Mouse (Mus musculus) MEL (cell line): Measurements from ENCODE around the gene Ifitm6. TPM values are rescaled to one million over a fixed set of nuclear protein-coding genes. Genes with fewer than 3 reads are reported as not detected.

Experiments
- DNase-seq: peaks from one replicate; pipeline ENCODE4 v3.0.0; 2011; ENCODE audit warnings: low read depth, low spot score
- H3K27ac ChIP-seq: 2 replicates; pipeline ENCODE4 v1.5.1; 2012; ENCODE audit warnings: low read depth, mild to moderate bottlenecking, control low read depth, low read length, moderate library complexity; ENCODE audit not compliant: control insufficient read depth
- H3K27me3 ChIP-seq, 2 experiments: fragments of 150-350 bp in 1 of 2; sonication (generic) in 1 of 2; 2 replicates each; pipeline ENCODE4 v1.6.1; 2012; ENCODE audit warnings: low read length in 2 of 2, mild to moderate bottlenecking in 2 of 2, improper control_type of control experiment in 1 of 2, moderate library complexity in 1 of 2; ENCODE audit not compliant: insufficient read depth in 2 of 2, control insufficient read depth in 1 of 2
- H3K36me3 ChIP-seq, 2 experiments: 2 replicates each; pipeline ENCODE4 v1.6.1; 2012 to 2014; ENCODE audit warnings: low read length in 2 of 2, improper control_type of control experiment in 1 of 2, inconsistent platforms in 1 of 2, mild to moderate bottlenecking in 1 of 2; ENCODE audit not compliant: insufficient read depth in 2 of 2, control insufficient read depth in 1 of 2
- H3K4me1 ChIP-seq, 2 experiments: fragments of 150-350 bp in 1 of 2; sonication (generic) in 1 of 2; 2 replicates each; pipeline ENCODE4 v1.6.1; 2012; ENCODE audit warnings: low read length in 2 of 2, improper control_type of control experiment in 1 of 2, mild to moderate bottlenecking in 1 of 2; ENCODE audit not compliant: insufficient read depth in 2 of 2, control insufficient read depth in 1 of 2
- H3K4me3 ChIP-seq, 2 experiments: fragments of 150-350 bp in 1 of 2; sonication (generic) in 1 of 2; 2 replicates each; pipeline ENCODE4 v1.5.1; 2012; ENCODE audit warnings: low read depth in 2 of 2, low read length in 2 of 2, mild to moderate bottlenecking in 2 of 2, moderate library complexity in 2 of 2, control low read depth in 1 of 2, improper control_type of control experiment in 1 of 2; ENCODE audit not compliant: control insufficient read depth in 1 of 2, insufficient read depth in 1 of 2
- H3K79me2 ChIP-seq: 2 replicates; pipeline ENCODE4 v1.6.1; 2012; ENCODE audit warnings: mild to moderate bottlenecking, low read length, moderate library complexity; ENCODE audit not compliant: control insufficient read depth, poor library complexity, insufficient read depth
- H3K9ac ChIP-seq: 2 replicates; pipeline ENCODE4 v1.6.1; 2012; ENCODE audit warnings: low read depth, mild to moderate bottlenecking, control low read depth, low read length, moderate library complexity; ENCODE audit not compliant: control insufficient read depth, poor library complexity, severe bottlenecking
- H3K9me3 ChIP-seq: fragments of 150-350 bp; sonication (generic); replicated peaks from 2 replicates; pipeline ENCODE4 v1.6.1; 2012; ENCODE audit warnings: mild to moderate bottlenecking, low read length, improper control_type of control experiment, moderate library complexity; ENCODE audit not compliant: insufficient read depth
- BHLHE40 ChIP-seq: IDR thresholded peaks from 2 replicates; pipeline ENCODE4 v1.6.1; 2012; ENCODE audit warnings: low read depth, mild to moderate bottlenecking, inconsistent platforms, low read length, improper control_type of control experiment, borderline replicate concordance
- CHD1 ChIP-seq: IDR thresholded peaks from 2 replicates; pipeline ENCODE4 v1.6.1; 2012; ENCODE audit warnings: low read depth, mild to moderate bottlenecking, inconsistent platforms, low read length, improper control_type of control experiment
- CTCF ChIP-seq, 3 experiments: IDR thresholded peaks in 2 of 3; conservative IDR thresholded peaks in 1 of 3; 2 replicates each; pipeline ENCODE4 v1.5.1; 2011 to 2012; ENCODE audit warnings: low read length in 3 of 3, low read depth in 2 of 3, mild to moderate bottlenecking in 2 of 3, improper control_type of control experiment in 1 of 3, inconsistent platforms in 1 of 3, mixed read lengths in 1 of 3, moderate library complexity in 1 of 3; ENCODE audit not compliant: control insufficient read depth in 1 of 3, insufficient read depth in 1 of 3, poor library complexity in 1 of 3, severe bottlenecking in 1 of 3
- E2F4 ChIP-seq: IDR thresholded peaks from 2 replicates; pipeline ENCODE4 v1.6.1; 2011; ENCODE audit warnings: low read depth, low read length, improper control_type of control experiment, borderline replicate concordance
- ELF1 ChIP-seq: IDR thresholded peaks from 2 replicates; pipeline ENCODE4 v1.6.1; 2014; ENCODE audit warnings: low read depth, mild to moderate bottlenecking, inconsistent platforms, low read length, improper control_type of control experiment, moderate library complexity
- EP300 ChIP-seq, 2 experiments: IDR thresholded peaks; 2 replicates each; pipeline ENCODE4 v1.6.1; 2011; ENCODE audit warnings: improper control_type of control experiment in 2 of 2, low read length in 2 of 2, low read depth in 1 of 2, mild to moderate bottlenecking in 1 of 2
- ETS1 ChIP-seq: IDR thresholded peaks from 2 replicates; pipeline ENCODE4 v1.6.1; 2012; ENCODE audit warnings: low read depth, mild to moderate bottlenecking, inconsistent platforms, low read length, improper control_type of control experiment, moderate library complexity
- GABPA ChIP-seq: IDR thresholded peaks from 2 replicates; pipeline ENCODE4 v1.6.1; 2012; ENCODE audit warnings: low read depth, mild to moderate bottlenecking, inconsistent platforms, low read length, improper control_type of control experiment, moderate library complexity
- GATA1 ChIP-seq: IDR thresholded peaks from 2 replicates; pipeline ENCODE4 v1.6.1; 2011; ENCODE audit warnings: low read depth, low read length, improper control_type of control experiment
- HCFC1 ChIP-seq: IDR thresholded peaks from 2 replicates; pipeline ENCODE4 v1.6.1; 2012; ENCODE audit warnings: low read depth, mild to moderate bottlenecking, inconsistent platforms, low read length, improper control_type of control experiment, moderate library complexity
- JUND ChIP-seq: IDR thresholded peaks from 2 replicates; pipeline ENCODE4 v1.6.1; 2011; ENCODE audit warnings: low read depth, mild to moderate bottlenecking, improper control_type of control experiment, low read length
- MAFK ChIP-seq: IDR thresholded peaks from 2 replicates; pipeline ENCODE4 v1.6.1; 2011; ENCODE audit warnings: low read depth, mild to moderate bottlenecking, low read length, improper control_type of control experiment, borderline replicate concordance
- MAZ ChIP-seq: IDR thresholded peaks from 2 replicates; pipeline ENCODE4 v1.6.1; 2012; ENCODE audit warnings: low read depth, mild to moderate bottlenecking, inconsistent platforms, low read length, improper control_type of control experiment
- MXI1 ChIP-seq: IDR thresholded peaks from 2 replicates; pipeline ENCODE4 v1.6.1; 2011; ENCODE audit warnings: mild to moderate bottlenecking, low read depth, low read length, improper control_type of control experiment
- MYB ChIP-seq: IDR thresholded peaks from 2 replicates; pipeline ENCODE4 v1.6.1; 2011; ENCODE audit warnings: mild to moderate bottlenecking, low read depth, low read length, improper control_type of control experiment
- MYC ChIP-seq: IDR thresholded peaks from 2 replicates; pipeline ENCODE4 v1.6.1; 2011; ENCODE audit warnings: low read depth, mild to moderate bottlenecking, low read length, improper control_type of control experiment, moderate library complexity
- NELFE ChIP-seq: IDR thresholded peaks from 2 replicates; pipeline ENCODE4 v1.6.1; 2011; ENCODE audit warnings: low read depth, low read length, improper control_type of control experiment
- NRF1 ChIP-seq: IDR thresholded peaks from 2 replicates; pipeline ENCODE4 v1.6.1; 2014; ENCODE audit warnings: low read depth, mild to moderate bottlenecking, inconsistent platforms, low read length, improper control_type of control experiment, moderate library complexity; ENCODE audit not compliant: poor library complexity, insufficient read depth, severe bottlenecking
- POLR2A ChIP-seq, 2 experiments: IDR thresholded peaks; 2 replicates each; pipeline ENCODE4 v1.6.1; 2011 to 2012; ENCODE audit warnings: low read length in 2 of 2, mild to moderate bottlenecking in 2 of 2, control low read depth in 1 of 2, improper control_type of control experiment in 1 of 2, low read depth in 1 of 2, moderate library complexity in 1 of 2; ENCODE audit not compliant: control insufficient read depth in 1 of 2, insufficient read depth in 1 of 2, poor library complexity in 1 of 2
- POLR2AphosphoS2 ChIP-seq: IDR thresholded peaks from 2 replicates; pipeline ENCODE4 v1.6.1; 2011; ENCODE audit warnings: low read length, improper control_type of control experiment
- RAD21 ChIP-seq: IDR thresholded peaks from 2 replicates; pipeline ENCODE4 v1.6.1; 2011; ENCODE audit warnings: mild to moderate bottlenecking, low read depth, low read length, improper control_type of control experiment
- RCOR1 ChIP-seq: IDR thresholded peaks from 2 replicates; pipeline ENCODE4 v1.6.1; 2012; ENCODE audit warnings: low read depth, mild to moderate bottlenecking, inconsistent platforms, low read length, improper control_type of control experiment
- SIN3A ChIP-seq: IDR thresholded peaks from 2 replicates; pipeline ENCODE4 v1.6.1; 2012; ENCODE audit warnings: low read length, improper control_type of control experiment, inconsistent platforms
- SMC3 ChIP-seq: IDR thresholded peaks from 2 replicates; pipeline ENCODE4 v1.6.1; 2011; ENCODE audit warnings: low read depth, low read length, improper control_type of control experiment
- TAL1 ChIP-seq: IDR thresholded peaks from 2 replicates; pipeline ENCODE4 v1.6.1; 2012; ENCODE audit warnings: mild to moderate bottlenecking, inconsistent platforms, low read length, moderate library complexity, mixed read lengths
- TBP ChIP-seq: IDR thresholded peaks from 2 replicates; pipeline ENCODE4 v1.8.0; 2011; ENCODE audit warnings: low read depth, low read length, improper control_type of control experiment
- TCF12 ChIP-seq: IDR thresholded peaks from 2 replicates; pipeline ENCODE4 v1.6.1; 2014; ENCODE audit warnings: low read depth, mild to moderate bottlenecking, inconsistent platforms, low read length, improper control_type of control experiment, moderate library complexity
- UBTF ChIP-seq: IDR thresholded peaks from 2 replicates; pipeline ENCODE4 v1.6.1; 2012; ENCODE audit warnings: low read depth, mild to moderate bottlenecking, inconsistent platforms, low read length, improper control_type of control experiment, moderate library complexity, borderline replicate concordance; ENCODE audit not compliant: insufficient read depth
- ZC3H11A ChIP-seq: IDR thresholded peaks from 2 replicates; pipeline ENCODE4 v1.6.1; 2012; ENCODE audit warnings: low read depth, mild to moderate bottlenecking, inconsistent platforms, low read length, improper control_type of control experiment
- ZMIZ1 ChIP-seq: IDR thresholded peaks from 2 replicates; pipeline ENCODE4 v1.6.1; 2012; ENCODE audit warnings: low read depth, mild to moderate bottlenecking, inconsistent platforms, low read length, improper control_type of control experiment, moderate library complexity
- ZNF384 ChIP-seq: IDR thresholded peaks from 2 replicates; pipeline ENCODE4 v1.6.1; 2012; ENCODE audit warnings: low read depth, mild to moderate bottlenecking, inconsistent platforms, low read length, improper control_type of control experiment
- polyA plus RNA-seq, 2 experiments: library from polyadenylated mRNA; stranded (reverse) in 1 of 2; unstranded in 1 of 2; fragments of >175 nt in 1 of 2; fragments of >200 nt in 1 of 2; gene quantifications; 2 replicates each; pipeline versions ENCODE4 v1.2.1 to v1.2.4; 2012; ENCODE audit warnings: low replicate concordance in 2 of 2, low read depth in 1 of 2; ENCODE audit not compliant: insufficient read length in 2 of 2, insufficient read depth in 1 of 2, missing spikeins in 1 of 2
- total RNA-seq: library from RNA; depleted of rRNA; stranded (reverse); fragments of 300-350 nt; gene quantifications from 2 replicates; pipeline ENCODE4 v1.2.3, GENCODE M21; 2012

The Ifitm6 gene
- total and polyA plus RNA-seq, 3 experiments: not detected

DNA sequence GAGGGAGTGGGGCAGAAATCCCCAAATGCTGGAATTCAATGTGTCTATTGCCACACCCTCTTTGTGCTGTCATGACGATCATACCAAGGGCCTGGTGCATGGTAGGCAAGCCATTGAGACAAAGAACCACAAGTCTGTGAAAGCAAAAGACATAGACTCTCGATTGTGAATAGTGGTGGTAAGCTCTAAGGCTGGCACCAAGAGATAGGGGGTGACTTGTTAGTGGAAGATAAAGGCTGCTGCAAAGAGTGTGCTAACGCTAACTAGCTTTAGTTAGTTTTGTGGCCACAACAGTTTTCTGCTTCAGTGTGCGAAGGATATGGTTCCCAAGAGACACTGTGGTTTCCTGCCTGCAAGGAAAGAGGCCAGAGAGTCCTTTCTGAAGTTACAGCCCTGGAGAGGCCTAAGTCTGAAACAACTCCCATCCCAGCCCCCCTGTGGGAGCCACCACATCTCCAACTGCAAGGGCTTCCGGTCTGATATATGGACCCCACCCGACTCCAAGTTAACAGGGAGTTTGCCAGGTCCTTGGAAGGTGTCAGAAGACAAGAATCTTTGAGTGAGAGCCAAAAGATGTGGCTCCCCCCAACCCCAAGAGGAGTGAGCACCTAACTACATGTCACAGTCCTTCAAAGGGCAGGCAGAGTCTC lies 29.3 kb upstream of the Ifitm6 start:
- DNase-seq: peak; percentile 83
- Histone ChIP-seq H3K27ac (peak overlapping the region; percentile 81), H3K4me3 (peak overlapping the region; percentile 45 to 49), H3K9me3 (no peaks in the 10 kb centered on the region), H3K36me3 (peaks cover 0 to 6% of the 10 kb centered on the region in 2 experiments; a peak in 2 of 4 replicates), H3K4me1 (peaks cover 2 to 21% of the 10 kb centered on the region in 2 experiments), H3K27me3 (no peaks in the 10 kb centered on the region), H3K9ac (peak overlapping the region; percentile 50), H3K79me2 (no peaks in the 10 kb centered on the region)
- TF ChIP-seq ZC3H11A (peak; percentile 11), CHD1 (no peak), GATA1 (peak; percentile 77), POLR2A (IDR thresholded peaks at IDR 0.05; ENCODE audit: control insufficient read depth in 1 of 2, insufficient read depth in 1 of 2, low read depth in 1 of 2, low read length in 2 of 2, poor library complexity in 1 of 2) (no peak), ELF1 (no peak), NRF1 (no peak), RCOR1 (peak; percentile 62; the same call in 1 of the 2 replicates), BHLHE40 (peak; percentile 46; the same call in 1 of the 2 replicates), JUND (no peak), MXI1 (peak; percentile 46), ZNF384 (no peak), TAL1 (peak; percentile 88), RAD21 (no peak), CTCF (IDR thresholded peaks at IDR 0.05 in 2 of 3, conservative IDR thresholded peaks at IDR 0.05 in 1 of 3; ENCODE audit: control insufficient read depth in 1 of 3, insufficient read depth in 1 of 3, low read depth in 2 of 3, low read length in 3 of 3, poor library complexity in 1 of 3, severe bottlenecking in 1 of 3) (no peak), MAFK (0 out of 2 replicates have a peak, but pooled peaks have one; percentile 10), HCFC1 (no peak), GABPA (no peak), POLR2AphosphoS2 (no peak), MAZ (peak; percentile 16; the same call in 1 of the 2 replicates), NELFE (0 out of 2 replicates have a peak, but pooled peaks have one; percentile 20), TBP (no peak; the same call in 1 of the 2 replicates), EP300 (IDR thresholded peaks at IDR 0.05; ENCODE audit: low read depth in 1 of 2, low read length in 2 of 2) (peak; percentile 67 to 80), MYC (0 out of 2 replicates have a peak, but pooled peaks have one; percentile 26), MYB (peak; percentile 28; the same call in 1 of the 2 replicates), ETS1 (peak; percentile 23; the same call in 1 of the 2 replicates), ZMIZ1 (0 out of 2 replicates have a peak, but pooled peaks have one; percentile 43), UBTF (no peak), SIN3A (peak; percentile 55; the same call in 1 of the 2 replicates), TCF12 (peak; percentile 78), E2F4 (no peak), SMC3 (peak; percentile 1; the same call in 1 of the 2 replicates)
